ENCODE assay signal across 9 mouse cellular contexts in the genomic region with DNA sequence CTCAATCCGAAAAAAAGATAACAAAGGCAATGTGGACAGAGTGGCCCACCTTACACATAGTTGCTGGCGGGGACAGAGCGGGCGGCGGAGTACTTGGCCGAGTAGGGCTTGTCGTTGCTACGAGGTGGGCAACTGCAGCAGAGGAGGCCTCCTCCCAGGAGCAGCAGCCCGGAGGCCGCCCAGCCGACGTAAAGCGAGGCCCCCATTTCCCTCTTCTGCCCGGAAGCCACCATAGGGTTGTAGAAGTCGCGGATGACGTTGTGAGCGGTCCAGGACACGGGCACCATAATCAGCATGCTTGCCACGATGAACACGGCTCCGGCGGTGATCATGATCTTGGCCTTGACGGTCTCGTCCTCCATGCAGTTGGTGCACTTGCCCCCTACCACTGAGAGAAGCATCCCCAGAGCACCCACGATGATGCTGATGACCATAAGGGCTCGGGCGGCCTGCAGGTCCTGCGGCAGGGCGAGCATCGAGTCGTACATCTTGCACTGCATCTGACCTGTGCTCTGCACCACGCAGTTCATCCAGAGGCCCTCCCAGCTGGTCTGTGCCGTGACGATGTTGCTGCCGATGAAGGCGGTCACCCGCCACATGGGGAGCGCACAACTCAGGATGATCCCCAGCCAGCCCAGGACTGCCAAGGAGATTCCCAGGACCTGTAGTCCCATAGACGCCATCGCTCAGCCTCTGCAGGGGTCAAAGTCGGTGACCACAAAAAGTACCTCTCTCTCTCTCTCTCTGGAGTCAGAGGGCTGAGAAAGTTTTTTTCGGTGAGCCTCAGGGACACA. TPM values are rescaled to one million over a fixed set of nuclear protein-coding genes. Genes with fewer than 3 reads are reported as not detected.
DNase-seq lines count a peak whose midpoint lies in the region; ATAC-seq and TF ChIP-seq lines count a peak whose summit lies in the region.
"Had no signal": no experiment of that assay in that cellular context is flagged by ENCODE, and none has a peak within 500 bp of the region (broad histone marks: within the 10 kb centered on the region; RNA-seq: fewer than 3 reads in every experiment).

No protein-coding gene starts in this region.

- peak overlapping the region; percentile 61 for H3K9ac ChIP-seq in kidney, postnatal 0 days (ENCODE audit: low read depth, low read length)
- H3K9ac ChIP-seq in ES-Bruce4 (ENCODE audit: low read depth, poor library complexity, severe bottlenecking), result peak overlapping the region; percentile 85
- no peak overlapping the region for H3K9ac ChIP-seq in limb, embryonic 11.5 days (ENCODE audit: low read length)
- H3K9ac ChIP-seq: forebrain, postnatal 0 days had no signal

- no peak for ATAC-seq in kidney, postnatal 0 days (replicated peaks; ENCODE audit: low FRiP score, low read depth)
- ATAC-seq in limb, embryonic 11.5 days (ENCODE audit: insufficient number of reproducible peaks, low FRiP score, low TSS enrichment, low read depth), result no peak
- ATAC-seq: forebrain, postnatal 0 days had no signal

- WGBS in kidney, postnatal 0 days, result 17% methylated on average over 43 of the region's 43 CpGs
- 15% methylated on average over 43 of the region's 43 CpGs for WGBS in limb, embryonic 11.5 days

- no peak for TF ChIP-seq CTCF in kidney, postnatal 0 days (IDR thresholded peaks at IDR 0.05; ENCODE audit: low read depth)
- TF ChIP-seq CTCF in ES-Bruce4 (IDR thresholded peaks at IDR 0.05; ENCODE audit: low read depth, low read length), result no peak

- peaks cover 5% of the 10 kb centered on the region; the same call in 1 of the 2 replicates for H3K4me1 ChIP-seq in kidney, postnatal 0 days (replicated peaks; ENCODE audit: insufficient read depth, low read length)
- H3K4me1 ChIP-seq in ES-Bruce4 (ENCODE audit: control insufficient read depth, insufficient read depth, low read length), result peaks cover 4% of the 10 kb centered on the region
- peaks cover 5% of the 10 kb centered on the region for H3K4me1 ChIP-seq in limb, embryonic 11.5 days (ENCODE audit: control insufficient read depth, insufficient read depth, low read length)

- H3K9me3 ChIP-seq in kidney, postnatal 0 days (replicated peaks; ENCODE audit: low read length), result no peaks in the 10 kb centered on the region
- no peaks in the 10 kb centered on the region for H3K9me3 ChIP-seq in ES-Bruce4 (replicated peaks; ENCODE audit: control insufficient read depth, insufficient read depth, low read length, poor library complexity, severe bottlenecking)
- no peaks in the 10 kb centered on the region for H3K9me3 ChIP-seq in limb, embryonic 11.5 days (ENCODE audit: control insufficient read depth, low read length)

- peak; percentile 48 for DNase-seq in embryo, embryonic 10 days (ENCODE audit: low spot score)
- no peak for DNase-seq in embryo, embryonic 9.5 days (ENCODE audit: extremely low spot score)
- DNase-seq in kidney, postnatal 0 days (ENCODE audit: low spot score), result no peak
- DNase-seq in kidney, postnatal 14 days, result no peak
- peak; percentile 32 for DNase-seq in limb, embryonic 11.5 days (ENCODE audit: low spot score)
- DNase-seq in cerebellum, adult 11 months, result no peak
- DNase-seq in adrenal gland, postnatal 10 days, result no peak
- DNase-seq: forebrain, postnatal 0 days had no signal

- no peaks in the 10 kb centered on the region for H3K27me3 ChIP-seq in kidney, postnatal 0 days (ENCODE audit: insufficient read depth, low read length)
- no peaks in the 10 kb centered on the region for H3K27me3 ChIP-seq in ES-Bruce4 (ENCODE audit: control insufficient read depth, insufficient read depth, low read length, poor library complexity, severe bottlenecking)
- peaks cover 32% of the 10 kb centered on the region for H3K27me3 ChIP-seq in limb, embryonic 11.5 days (ENCODE audit: control insufficient read depth, insufficient read depth, low read length)

- TF ChIP-seq POLR2A in ES-Bruce4 (IDR thresholded peaks at IDR 0.05; ENCODE audit: insufficient read depth, low read length), result no peak

- peak overlapping the region; percentile 30 for H3K4me2 ChIP-seq in kidney, postnatal 0 days (ENCODE audit: low read length)
- H3K4me2 ChIP-seq in limb, embryonic 11.5 days (ENCODE audit: low read depth, severe bottlenecking), result 0 out of 2 replicates have a peak overlapping the region, but pooled peaks have one; percentile 17

- TF ChIP-seq EP300 in ES-Bruce4 (IDR thresholded peaks at IDR 0.05; ENCODE audit: insufficient read depth, low read depth, low read length), result no peak

- peak overlapping the region; percentile 40 for H3K4me3 ChIP-seq in kidney, postnatal 0 days (replicated peaks; ENCODE audit: low read depth, low read length)
- H3K4me3 ChIP-seq in ES-Bruce4 (ENCODE audit: low read depth, low read length), result peak overlapping the region; percentile 96
- 0 out of 2 replicates have a peak overlapping the region, but pooled peaks have one; percentile 8 for H3K4me3 ChIP-seq in limb, embryonic 11.5 days (ENCODE audit: low read depth, low read length)

- peak overlapping the region; percentile 84 for H3K27ac ChIP-seq in kidney, postnatal 0 days
- H3K27ac ChIP-seq in ES-Bruce4 (ENCODE audit: insufficient read depth, low read length), result peak overlapping the region; percentile 85
- H3K27ac ChIP-seq in limb, embryonic 11.5 days (replicated peaks; ENCODE audit: low read depth, low read length), result 0 out of 2 replicates have a peak overlapping the region, but pooled peaks have one; percentile 42

- H3K36me3 ChIP-seq in kidney, postnatal 0 days (ENCODE audit: insufficient read depth, low read length), result no peaks in the 10 kb centered on the region
- H3K36me3 ChIP-seq in ES-Bruce4 (ENCODE audit: control insufficient read depth, insufficient read depth, low read length, poor library complexity, severe bottlenecking), result peaks cover under 1% of the 10 kb centered on the region; the same call in 1 of the 2 replicates
- no peaks in the 10 kb centered on the region for H3K36me3 ChIP-seq in limb, embryonic 11.5 days (ENCODE audit: control insufficient read depth, insufficient read depth, low read length)

RNA-seq across cellular contexts. Expression of a gene that starts 0.5 kb away (rescaled TPM):
- polyA plus RNA-seq in kidney, postnatal 0 days (2015; fragmentation: Nextera tagmentation; extraction: Ambion mirVana), result 55.7 and 59.1 TPM in 2 replicates
- polyA plus RNA-seq in ES-Bruce4 (2011; ENCODE audit: insufficient read depth, insufficient read length, low read depth, missing spikeins), result 259 and 279 TPM in 2 replicates
- 13.6 and 13.9 TPM in 2 replicates for polyA plus RNA-seq in limb, embryonic 11.5 days (2014; fragmentation: Nextera tagmentation; extraction: Ambion mirVana)
- under 1 TPM; 0.21 to 0.57 TPM for total RNA-seq in adrenal gland, postnatal 10 days (2021)
- total RNA-seq: forebrain, postnatal 0 days had no signal
- polyA plus RNA-seq: forebrain, postnatal 0 days had no signal

RNA-seq across cellular contexts. Expression of a gene that starts 14.1 kb away (rescaled TPM):
- polyA plus RNA-seq in kidney, postnatal 0 days (2015; fragmentation: Nextera tagmentation; extraction: Ambion mirVana), result 41.5 and 43.4 TPM in 2 replicates
- 36.3 and 37.5 TPM in 2 replicates for polyA plus RNA-seq in ES-Bruce4 (2011; ENCODE audit: insufficient read depth, insufficient read length, low read depth, missing spikeins)
- 13.7 and 17.2 TPM in 2 replicates for polyA plus RNA-seq in limb, embryonic 11.5 days (2014; fragmentation: Nextera tagmentation; extraction: Ambion mirVana)
- 10 to 100 TPM; 23.6 to 24.2 TPM for total RNA-seq in adrenal gland, postnatal 10 days (2021)

RNA-seq across cellular contexts. Expression of a gene that starts 30.9 kb away (rescaled TPM):
- 0.14 TPM in 1 of 2 replicates, not detected in the other for polyA plus RNA-seq in kidney, postnatal 0 days (2015; fragmentation: Nextera tagmentation; extraction: Ambion mirVana)
- polyA plus RNA-seq in ES-Bruce4 (2011; ENCODE audit: insufficient read depth, insufficient read length, low read depth, missing spikeins), result not detected in 2 replicates
- polyA plus RNA-seq in limb, embryonic 11.5 days (2014; fragmentation: Nextera tagmentation; extraction: Ambion mirVana), result 1.5 and 2.8 TPM in 2 replicates
- 1 to 10 TPM in 1 of 2 experiments, under 1 TPM in 1; 0.75 to 3.3 TPM for total RNA-seq in adrenal gland, postnatal 10 days (2021)
- total RNA-seq: forebrain, postnatal 0 days had no signal
- polyA plus RNA-seq: forebrain, postnatal 0 days had no signal

RNA-seq across cellular contexts. Expression of a gene that starts 39.7 kb away (rescaled TPM):
- not detected in 2 replicates for polyA plus RNA-seq in kidney, postnatal 0 days (2015; fragmentation: Nextera tagmentation; extraction: Ambion mirVana)
- polyA plus RNA-seq in ES-Bruce4 (2011; ENCODE audit: insufficient read depth, insufficient read length, low read depth, missing spikeins), result not detected in 2 replicates
- not detected in 2 replicates for polyA plus RNA-seq in limb, embryonic 11.5 days (2014; fragmentation: Nextera tagmentation; extraction: Ambion mirVana)
- total RNA-seq in adrenal gland, postnatal 10 days (2021), result not detected
- total RNA-seq: forebrain, postnatal 0 days had no signal
- polyA plus RNA-seq: forebrain, postnatal 0 days had no signal

RNA-seq across cellular contexts. Expression of a gene that starts 39.8 kb away (rescaled TPM):
- 72.4 and 72.9 TPM in 2 replicates for polyA plus RNA-seq in kidney, postnatal 0 days (2015; fragmentation: Nextera tagmentation; extraction: Ambion mirVana)
- polyA plus RNA-seq in ES-Bruce4 (2011; ENCODE audit: insufficient read depth, insufficient read length, low read depth, missing spikeins), result 22.4 and 26.3 TPM in 2 replicates
- polyA plus RNA-seq in limb, embryonic 11.5 days (2014; fragmentation: Nextera tagmentation; extraction: Ambion mirVana), result 3.4 and 4.3 TPM in 2 replicates
- total RNA-seq in adrenal gland, postnatal 10 days (2021), result 10 to 100 TPM in 1 of 2 experiments, 1 to 10 TPM in 1; 8.2 to 13.9 TPM

Comparison
In these comparisons a context has a peak if more than half of its experiments do, and no peak if none do; other contexts are left out.
1. DNase-seq: peak in embryo, embryonic 10 days (single experiment) and limb, embryonic 11.5 days (single experiment); none in embryo, embryonic 9.5 days (single experiment), kidney, postnatal 0 days (single experiment), kidney, postnatal 14 days (single experiment), cerebellum, adult 11 months (single experiment) and adrenal gland, postnatal 10 days (single experiment).
2. H3K4me3 ChIP-seq: peak in every context shown above with its lines; median percentile 96 in ES-Bruce4; 40 in kidney, postnatal 0 days; 8 in limb, embryonic 11.5 days.
3. Peak in every context shown above with its lines, with median percentiles within 50 percentile points of each other: H3K27ac ChIP-seq.